Mouse (Mus musculus): ENCODE measurements around the gene Gm6812. TPM values are rescaled to one million over a fixed set of nuclear protein-coding genes. Genes with fewer than 3 reads are reported as not detected.
"Not testable (repeated sequence)": the region's sequence is repeated elsewhere in the genome, so short reads cannot be mapped to it uniquely, and the experiment has no call there.

Gm6812 gene
- total RNA-seq (2021) = not detected
- long read RNA-seq, experiment 1 = 0 reads
- long read RNA-seq, experiment 2 = 0 reads

DNA sequence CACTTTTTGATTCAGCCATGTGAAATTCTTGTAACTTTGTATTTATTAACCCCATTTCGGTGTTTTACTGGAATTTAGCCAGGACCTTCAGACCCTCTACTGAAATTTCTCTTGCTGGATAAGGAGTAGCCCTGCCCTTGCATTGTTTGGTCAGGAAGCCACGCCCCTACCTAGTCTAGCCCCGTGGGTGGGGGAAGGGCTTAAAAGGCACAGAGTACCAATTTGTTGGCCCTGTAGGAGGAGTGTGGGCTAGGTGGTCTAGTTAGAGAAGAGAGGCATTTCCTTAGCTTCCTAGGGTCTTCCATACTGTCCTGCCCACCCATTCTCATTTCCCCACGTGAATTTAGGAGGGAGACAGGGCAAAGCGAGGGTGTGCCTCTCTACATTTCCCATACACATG, at the start of gene Gm6812:
Gene Gm6812 (minus strand): TSS at position 101 of the 400 bp plus-strand sequence.
- DNase-seq (ENCODE audit: low spot score) = not testable (repeated sequence)

DNA sequence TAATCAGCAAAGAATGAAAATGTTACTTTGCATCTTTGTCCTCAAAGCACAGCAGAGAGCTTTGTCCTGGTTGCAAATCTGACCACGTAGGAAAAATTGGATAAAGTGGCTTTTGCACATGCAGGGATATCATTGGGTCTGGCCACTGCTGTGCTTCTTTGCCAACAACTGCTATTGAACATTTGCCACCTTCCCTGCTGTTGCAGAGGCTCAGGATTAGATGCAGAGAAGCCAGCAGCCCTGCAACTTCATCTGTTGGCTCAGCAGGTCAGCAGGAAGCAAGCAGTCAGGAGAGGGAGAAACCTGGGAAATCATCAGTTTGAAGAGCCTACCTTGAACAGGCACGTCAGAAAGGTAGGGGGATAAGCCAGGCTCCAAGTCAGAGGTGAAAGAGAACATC, 27.7 kb downstream of the Gm6812 start:
- DNase-seq (ENCODE audit: low spot score) = no peak

Other genes starting within 250 kb of the Gm6812 start
- gene Fmr1, start 214.5 kb downstream of the Gm6812 start, total RNA-seq (2021) = 1 to 10 TPM; 4.9 to 7.6 TPM
- not detected for gene Fmr1nb, start 131.2 kb downstream of the Gm6812 start, total RNA-seq (2021)
- 1 to 10 TPM; 4.4 to 5.6 TPM for gene Gm14698, start 72.0 kb downstream of the Gm6812 start, total RNA-seq (2021)